Mouse (Mus musculus): ENCODE measurements at regions not wholly inside any gene's neighbourhood (a gene's known extent, or its start where the extent isn't known, plus 50 kb on each side); places are given as distances from the start of the nearest gene placed in this dataset.
A peak's percentile ranks its signal among the peaks of the same experiment; 100 is the strongest.

DNA sequence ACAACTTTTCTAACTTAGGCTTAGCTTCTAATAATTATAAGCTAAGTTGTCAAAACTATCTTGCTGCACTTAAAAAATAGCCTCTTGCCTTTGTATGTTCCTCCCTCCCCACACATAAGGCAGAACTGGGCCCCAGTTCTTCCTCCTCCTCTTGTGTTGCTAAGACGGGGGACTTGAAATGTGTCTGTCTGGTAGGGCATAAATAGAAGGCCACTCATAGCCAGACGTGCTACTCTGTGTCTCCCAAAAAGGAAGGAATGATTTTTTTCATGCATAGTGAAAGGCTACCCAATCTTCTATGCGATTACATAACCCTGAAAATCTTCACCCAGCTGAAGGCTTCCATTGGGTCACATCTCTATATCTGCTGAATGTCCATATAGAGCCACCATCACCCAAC, 183.5 kb downstream of the Hsfy2 start:
- intact Hi-C loops (cut with DNase I; ENCODE audit: low total_unique reads) = no loop called here
- no peak for DNase-seq

DNA sequence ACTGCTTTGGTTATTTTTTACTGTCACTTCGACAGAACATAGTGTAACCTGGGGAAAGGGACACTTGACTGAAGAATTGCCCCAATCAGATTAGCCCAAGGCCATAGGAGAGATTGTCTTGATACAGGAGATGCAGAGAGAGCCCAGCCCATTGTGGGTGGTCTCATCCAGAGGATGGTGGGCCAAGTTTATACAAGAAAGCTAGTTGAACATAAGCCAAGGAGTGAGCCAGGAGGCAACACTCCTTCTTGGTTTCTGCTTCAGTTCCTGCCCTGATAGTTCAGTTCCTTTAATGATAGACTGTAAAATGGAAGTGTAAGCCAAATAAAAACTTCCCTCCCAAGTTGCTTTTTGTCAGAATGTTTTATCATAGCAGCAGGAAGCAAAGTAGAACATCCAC, 194.4 kb downstream of the Hsfy2 start:
- intact Hi-C loops (cut with DNase I; ENCODE audit: low total_unique reads) = no loop called here
- DNase-seq = no peak

- intact Hi-C loops (cut with DNase I; ENCODE audit: low total_unique reads) = no loop called here
- DNase-seq = no peak
These were observed 230.4 kb downstream of the Hsfy2 start for GRCm38 (mm10) chr1:56406786-56407185.

DNA sequence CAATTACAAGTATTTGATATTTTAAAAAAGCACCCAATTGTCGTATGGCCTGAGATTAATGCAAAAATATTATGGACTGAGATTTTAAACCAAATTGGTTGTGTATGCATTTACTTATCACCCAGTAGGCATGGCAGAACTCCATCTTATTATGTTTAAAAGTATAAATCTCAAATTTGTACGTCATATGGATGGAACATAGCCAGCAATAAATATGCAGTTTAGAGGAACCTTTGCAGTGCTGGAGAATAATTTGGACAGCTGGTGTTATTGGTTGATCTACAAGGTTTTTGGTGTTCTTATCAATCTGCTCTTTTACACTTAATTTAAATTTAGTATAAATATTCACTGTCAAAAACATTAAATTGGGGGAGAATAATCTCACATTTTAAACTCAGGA, 233.9 kb downstream of the Hsfy2 start:
- intact Hi-C loops (cut with DNase I; ENCODE audit: low total_unique reads) = no loop called here

GRCm38 (mm10) chr1:56395832-56396231, 241.4 kb downstream of the Hsfy2 start:
- no peak for DNase-seq
- intact Hi-C loops (cut with DNase I; ENCODE audit: low total_unique reads) = no loop called here

More for the DNA sequence above, 233.9 kb downstream of the Hsfy2 start:
- DNase-seq = no peak

DNA sequence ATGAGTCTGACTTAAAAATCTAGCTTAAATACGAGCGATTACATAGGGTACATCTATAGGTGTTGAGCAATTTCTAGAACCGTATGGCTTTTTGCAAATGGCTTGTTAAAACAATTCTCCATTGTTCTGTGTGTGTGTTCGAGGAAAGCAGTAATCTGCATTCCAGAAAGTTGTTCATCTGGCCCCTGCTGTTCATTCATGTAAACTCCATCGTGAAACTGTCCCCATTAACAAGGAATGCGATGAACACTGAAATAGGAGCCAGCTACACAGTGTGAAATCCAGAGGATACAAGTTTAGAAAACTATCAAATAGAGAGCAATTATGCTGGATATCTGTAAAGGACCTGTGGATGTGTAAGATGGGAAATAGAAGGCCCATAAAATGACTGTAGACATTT, 250.1 kb downstream of the Hsfy2 start:
- intact Hi-C loops (cut with DNase I; ENCODE audit: low total_unique reads) = no loop called here
- no peak for DNase-seq

DNA sequence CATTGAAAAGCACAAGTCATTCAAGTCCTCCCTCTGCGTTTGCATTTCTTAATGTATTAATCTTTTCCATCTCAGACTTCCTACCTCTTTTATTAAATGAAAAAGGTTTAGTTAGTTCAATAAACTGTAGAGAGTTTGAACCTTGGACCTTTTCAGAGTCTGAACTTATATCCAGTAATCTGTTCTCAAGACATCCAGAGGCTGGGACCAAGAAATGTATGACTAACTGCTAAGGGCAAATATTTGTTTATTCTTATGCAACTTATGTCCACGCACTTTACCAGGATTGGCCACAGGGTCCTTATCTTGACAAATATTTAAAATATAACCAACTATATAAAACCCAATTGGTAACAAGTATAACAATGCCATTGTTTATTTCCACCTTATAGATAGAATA, 270.9 kb downstream of the Hsfy2 start:
- intact Hi-C loops (cut with DNase I; ENCODE audit: low total_unique reads) = no loop called here
- DNase-seq = no peak

DNA sequence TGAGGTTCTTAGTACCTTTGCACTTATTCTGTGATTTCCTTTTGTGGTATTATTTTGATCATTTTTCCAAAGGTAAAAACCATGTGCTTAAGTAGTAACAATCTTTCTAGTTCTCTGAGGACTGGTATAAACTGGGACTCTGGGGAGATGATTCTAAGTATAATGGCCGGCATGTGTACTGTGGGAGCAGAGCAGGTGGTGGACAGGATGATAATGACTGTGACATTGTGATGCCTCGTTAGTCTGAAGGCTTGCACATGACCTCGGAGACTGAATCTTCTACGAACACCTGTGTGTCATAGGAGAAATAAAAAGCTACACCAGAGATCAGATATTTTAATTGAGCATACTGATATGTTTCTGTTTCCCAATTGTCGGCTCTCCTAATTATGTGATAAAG, 276.4 kb downstream of the Hsfy2 start:
- no peak for DNase-seq
- intact Hi-C loops (cut with DNase I; ENCODE audit: low total_unique reads) = no loop called here

- intact Hi-C loops (cut with DNase I; ENCODE audit: low total_unique reads) = no loop called here
- no peak for DNase-seq
These were observed 290.6 kb downstream of the Hsfy2 start for GRCm38 (mm10) chr1:56346638-56347037.

GRCm38 (mm10) chr1:56344952-56345351, 292.3 kb downstream of the Hsfy2 start:
- no peak for DNase-seq
- intact Hi-C loops (cut with DNase I; ENCODE audit: low total_unique reads) = no loop called here

- intact Hi-C loops (cut with DNase I; ENCODE audit: low total_unique reads) = no loop called here
- no peak for DNase-seq
These were observed 309.9 kb downstream of the Hsfy2 start for GRCm38 (mm10) chr1:56327381-56327780.

DNA sequence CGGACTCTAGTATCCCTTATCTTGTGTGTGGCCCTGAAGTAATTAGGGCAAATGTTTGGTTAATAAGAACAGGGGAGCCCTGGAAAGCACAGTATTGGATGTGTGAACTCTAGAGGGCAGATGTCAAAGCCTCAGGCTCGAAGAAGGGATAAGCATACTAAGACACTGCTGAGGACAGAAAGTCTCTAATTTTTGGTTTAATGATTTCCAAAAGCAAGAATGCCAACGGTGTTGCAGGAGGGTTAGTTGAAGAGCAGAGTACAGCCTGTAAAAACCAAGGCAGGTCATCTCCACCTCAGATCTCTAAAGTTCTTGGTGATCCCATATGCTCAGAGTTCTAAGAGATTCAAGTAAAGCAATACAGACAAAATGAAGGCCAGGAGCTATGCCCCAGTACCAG, 328.6 kb downstream of the Hsfy2 start:
- no peak for DNase-seq
- intact Hi-C loops (cut with DNase I; ENCODE audit: low total_unique reads) = no loop called here

GRCm38 (mm10) chr1:56294391-56294790, 342.8 kb downstream of the Hsfy2 start:
- intact Hi-C loops (cut with DNase I; ENCODE audit: low total_unique reads) = no loop called here
- no peak for DNase-seq

GRCm38 (mm10) chr1:56289748-56290147, 347.5 kb downstream of the Hsfy2 start:
- DNase-seq = peak; percentile 9

GRCm38 (mm10) chr1:56286386-56287045, 350.7 kb downstream of the Hsfy2 start:
- DNase-seq = no peak
- intact Hi-C loops (cut with DNase I; ENCODE audit: low total_unique reads) = no loop called here

More at GRCm38 (mm10) chr1:56289748-56290147, 347.5 kb downstream of the Hsfy2 start:
- intact Hi-C loops (cut with DNase I; ENCODE audit: low total_unique reads) = no loop called here

DNA sequence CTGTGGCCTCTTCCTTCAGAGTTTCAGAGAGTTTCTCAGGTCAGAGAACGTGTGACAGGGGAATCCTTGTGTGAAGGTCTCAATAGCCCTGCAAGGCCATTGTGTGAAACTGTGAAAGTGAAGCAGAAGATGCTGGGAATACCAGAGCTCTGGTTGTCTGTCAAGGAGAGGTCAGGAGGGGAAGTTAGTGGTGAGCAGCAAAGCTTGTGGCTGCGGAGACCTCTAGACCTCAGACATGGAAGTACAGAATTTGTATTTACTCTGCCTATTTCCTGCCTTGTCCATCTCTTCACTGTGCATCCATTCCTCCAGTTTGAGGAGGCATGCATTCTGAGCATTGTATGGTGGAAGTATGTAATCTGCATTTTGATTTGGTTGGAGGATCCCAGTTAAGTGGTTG, 375.5 kb downstream of the Hsfy2 start:
- intact Hi-C loops (cut with DNase I; ENCODE audit: low total_unique reads) = no loop called here
- DNase-seq = no peak

- DNase-seq = no peak
- intact Hi-C loops (cut with DNase I; ENCODE audit: low total_unique reads) = no loop called here
These were observed 376.5 kb downstream of the Hsfy2 start for GRCm38 (mm10) chr1:56260759-56261158.

DNA sequence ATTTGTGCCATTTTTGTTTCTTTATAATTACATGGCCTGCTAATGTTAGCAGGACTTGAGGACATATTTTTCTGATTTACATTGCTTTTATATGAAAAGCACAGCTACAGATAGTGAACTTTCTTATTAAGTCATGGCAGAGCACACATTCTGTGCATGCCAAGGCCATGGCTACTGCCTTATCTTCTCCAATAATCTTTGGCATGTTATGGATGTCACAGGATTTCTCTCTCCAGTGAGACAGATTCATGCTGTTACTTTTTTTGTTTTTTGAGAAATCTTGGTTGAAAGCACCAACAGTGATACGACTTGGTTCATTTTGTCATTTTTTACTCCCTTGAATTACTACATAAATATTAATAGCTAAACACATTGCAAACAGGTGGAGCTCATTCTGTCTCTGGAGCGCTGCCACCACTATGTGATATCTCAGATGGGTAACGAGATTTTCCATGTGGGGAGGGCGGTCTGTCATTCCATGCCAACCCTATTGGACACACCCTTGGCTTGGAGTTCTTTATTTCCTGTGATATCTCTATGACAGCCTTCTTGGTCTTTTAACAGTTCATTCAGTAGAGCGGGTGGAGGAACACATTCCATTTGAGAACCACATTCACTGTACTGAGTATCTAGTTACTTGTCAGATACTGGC, 380.3 kb downstream of the Hsfy2 start:
- intact Hi-C loops (cut with DNase I; ENCODE audit: low total_unique reads) = no loop called here
- no peak for DNase-seq

DNA sequence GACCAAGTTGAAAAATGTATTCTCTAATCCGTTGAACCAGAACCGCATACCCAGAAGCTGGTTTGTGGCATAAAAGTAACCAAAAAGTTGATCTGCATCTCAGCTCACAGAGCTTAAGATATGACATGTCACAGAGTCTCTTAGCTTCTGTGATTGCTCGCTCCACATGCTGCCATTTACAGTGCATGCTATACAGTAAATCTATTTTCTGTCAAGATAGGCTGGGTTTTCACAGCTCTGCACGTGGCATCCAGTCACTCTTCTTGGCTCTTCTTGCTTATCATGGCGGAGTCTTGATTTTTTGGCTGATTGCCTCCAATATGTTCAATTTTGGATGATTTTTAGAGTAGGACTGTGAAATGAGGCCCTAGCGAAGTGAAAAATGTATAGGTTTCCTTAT, 397.5 kb downstream of the Hsfy2 start:
- no peak for DNase-seq
- intact Hi-C loops (cut with DNase I; ENCODE audit: low total_unique reads) = no loop called here

DNA sequence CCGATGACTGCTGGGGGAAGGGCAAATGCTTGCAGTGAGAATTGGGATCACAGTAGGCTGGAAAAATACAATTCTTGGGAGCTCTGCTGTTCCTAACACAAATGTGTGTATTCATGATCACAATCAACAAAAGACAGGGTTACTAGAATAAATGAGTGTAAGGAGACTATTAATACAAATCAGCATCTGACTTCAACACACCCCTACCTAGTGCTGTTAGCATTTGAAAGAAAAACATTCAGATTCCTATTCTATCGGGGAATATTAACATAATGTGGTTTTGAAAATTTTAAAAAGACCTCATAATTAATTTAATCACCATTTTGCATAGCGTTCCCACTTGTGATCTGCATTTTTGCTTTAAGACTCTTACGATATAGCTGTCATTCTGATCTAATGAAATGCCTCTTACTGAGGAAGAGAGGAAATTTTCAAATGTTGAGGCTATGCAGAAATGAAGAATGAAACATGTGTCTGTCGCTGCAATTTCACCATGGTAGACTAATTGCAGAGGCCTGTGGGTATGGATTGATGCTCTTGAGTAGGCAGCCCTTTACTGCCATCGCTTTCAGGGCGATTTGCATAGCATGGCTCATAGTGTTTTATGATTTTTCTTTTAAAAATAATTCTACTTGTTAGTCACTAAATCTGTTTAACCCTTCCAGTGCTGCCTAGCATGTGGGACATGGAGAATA, 410.8 kb downstream of the Hsfy2 start:
- DNase-seq = no peak
- intact Hi-C loops (cut with DNase I; ENCODE audit: low total_unique reads) = no loop called here

- DNase-seq = no peak
- intact Hi-C loops (cut with DNase I; ENCODE audit: low total_unique reads) = no loop called here
These were observed 417.5 kb downstream of the Hsfy2 start for GRCm38 (mm10) chr1:56219700-56220099.
